Mouse (Mus musculus) forelimb bud, embryonic 11.5 days (tissue): ENCODE measurements around the gene Sh3pxd2a.

Experiments used
- DNase-seq: peaks from one replicate; pipeline ENCODE4 v3.0.0-alpha.2; 2012; ENCODE audit warnings: low read depth, low spot score

Sh3pxd2a gene

DNA sequence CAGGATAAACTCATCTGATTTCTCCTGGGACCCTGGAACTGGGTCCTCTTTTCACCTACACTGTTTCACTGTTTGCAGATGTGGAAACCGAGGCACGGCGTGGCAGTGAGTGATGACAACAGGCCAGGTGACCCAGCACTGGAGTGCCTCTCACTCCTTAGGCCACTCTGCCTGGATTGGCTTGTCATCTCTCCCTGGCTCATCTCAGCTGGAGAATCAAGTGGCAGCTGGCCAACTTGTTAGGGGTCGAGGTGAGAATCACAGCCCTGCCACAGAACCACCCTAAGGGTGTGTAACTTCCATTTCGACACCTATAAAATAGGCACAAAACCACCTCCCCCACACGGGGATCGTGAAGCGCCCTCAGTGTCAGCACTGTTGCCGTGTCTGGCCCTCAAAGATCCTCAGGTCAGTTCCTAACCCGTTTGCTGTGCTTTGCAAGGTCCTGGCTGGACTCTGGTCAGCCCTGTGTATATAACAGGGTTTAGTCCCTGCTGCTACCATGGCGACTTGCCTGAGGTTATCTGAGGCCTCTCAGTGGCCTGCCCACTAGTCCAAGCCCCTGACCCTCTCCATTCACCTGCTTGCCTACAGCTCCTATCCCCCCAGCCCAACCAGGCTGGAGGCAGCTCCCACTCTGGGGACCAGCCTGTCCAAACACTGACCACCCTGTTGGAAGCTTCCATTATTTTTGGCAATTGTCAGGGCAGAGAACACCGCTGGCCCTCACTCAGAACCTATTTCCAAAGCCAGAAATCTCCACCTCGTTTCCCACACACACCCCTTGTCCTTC, 6.3 kb downstream of the Sh3pxd2a start:
- DNase-seq: no peak

DNA sequence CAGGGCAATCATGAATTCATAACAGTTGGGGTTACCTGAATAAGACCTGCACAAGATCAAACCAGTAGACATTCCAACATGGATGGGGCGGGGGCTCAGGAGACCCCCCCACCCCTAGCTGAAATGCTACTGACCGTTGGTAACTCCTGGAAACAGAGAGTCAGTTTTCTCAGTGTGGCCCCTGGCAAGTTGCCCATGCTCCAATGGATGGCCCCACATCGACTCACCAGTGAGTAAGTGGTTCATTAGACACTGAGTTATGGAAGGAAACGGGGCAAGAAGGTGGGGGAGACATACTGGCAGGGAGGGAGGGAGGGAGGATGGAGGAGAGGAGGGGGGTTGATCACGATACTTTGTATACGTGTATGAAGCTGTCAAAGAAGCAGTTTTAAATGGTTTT, 8.2 kb downstream of the Sh3pxd2a start:
- DNase-seq: no peak

GRCm38 (mm10) chr19:47455001-47455755, 9.0 kb downstream of the Sh3pxd2a start:
- DNase-seq: no peak

DNA sequence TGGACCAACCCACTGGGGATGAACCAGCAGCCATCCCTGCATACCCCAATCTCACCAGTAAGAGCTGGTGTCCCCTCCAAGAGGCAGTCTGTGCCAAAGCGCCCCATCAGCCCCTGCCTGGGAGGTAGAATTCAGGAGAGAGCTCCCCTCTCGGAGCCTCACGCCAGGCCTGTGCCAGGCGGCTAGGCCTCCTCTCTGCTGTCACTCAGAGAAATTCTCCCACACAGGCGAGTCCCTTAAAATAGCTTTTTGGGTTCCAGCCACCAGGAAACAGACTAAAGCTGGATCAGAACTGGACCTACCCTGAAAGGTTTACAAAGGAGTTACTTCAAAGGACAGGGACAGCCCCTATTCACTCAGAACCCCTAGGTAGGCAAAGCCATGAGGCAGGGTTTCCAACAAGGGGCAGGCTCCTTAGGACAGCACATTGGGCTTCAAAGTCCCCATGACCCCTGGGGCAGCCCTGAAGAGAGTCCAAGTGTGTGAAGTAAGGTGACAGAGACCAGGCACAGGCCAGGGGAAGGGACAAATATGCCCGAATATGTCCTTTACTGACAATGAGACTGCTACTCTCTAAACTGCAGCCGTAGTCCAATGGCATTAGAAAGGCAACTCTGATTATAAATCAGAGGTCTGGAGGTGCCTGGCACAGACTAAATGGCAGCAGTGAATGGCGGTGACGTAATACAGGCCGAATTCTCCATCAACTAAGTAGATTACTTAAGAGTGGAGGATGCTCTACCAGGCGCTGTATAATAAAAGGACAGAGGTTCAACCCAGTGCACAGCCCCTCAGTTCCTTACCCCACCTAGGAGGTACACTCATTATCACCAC, 9.8 kb downstream of the Sh3pxd2a start:
- DNase-seq: no peak

DNA sequence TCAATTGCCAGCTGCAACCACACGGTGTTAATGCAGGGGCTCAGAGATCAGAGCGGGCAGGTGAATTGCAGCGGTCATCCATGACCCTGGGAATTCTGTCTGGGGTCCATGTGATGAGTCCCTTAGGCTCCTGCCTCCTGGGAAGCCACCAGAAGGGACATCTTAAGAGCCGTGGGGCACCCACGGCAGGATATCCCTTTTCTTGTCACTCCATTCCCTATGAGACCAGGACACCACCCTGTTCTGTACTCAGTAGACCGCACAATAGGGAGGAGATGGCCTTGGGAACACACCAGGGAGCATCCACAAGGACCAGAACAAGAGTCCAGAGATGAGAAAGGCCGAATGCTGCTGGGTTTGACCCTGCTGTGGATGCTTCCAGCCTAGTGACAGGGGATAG, 10.8 kb downstream of the Sh3pxd2a start:
- DNase-seq: no peak

DNA sequence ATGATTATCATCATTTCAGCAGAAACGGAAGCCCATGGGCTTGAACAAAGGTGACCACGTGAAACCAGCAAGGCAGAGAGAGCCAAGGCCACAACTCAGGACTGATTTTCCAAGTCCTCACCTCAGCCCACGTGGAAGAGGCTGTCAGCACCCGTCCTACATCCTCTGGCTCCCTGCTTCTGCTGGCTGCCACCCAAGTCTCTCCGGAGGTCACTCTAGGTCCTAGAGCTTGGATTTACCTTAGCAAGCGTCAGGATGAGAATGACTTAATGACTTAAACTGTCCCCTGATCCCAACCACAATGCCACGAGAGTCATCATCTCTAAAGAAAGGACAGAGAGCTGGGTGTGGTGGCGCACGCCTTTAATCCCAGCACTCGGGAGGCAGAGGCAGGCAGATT, 11.5 kb downstream of the Sh3pxd2a start:
- no peak for DNase-seq

GRCm38 (mm10) chr19:47452211-47452610, 12.0 kb downstream of the Sh3pxd2a start:
- no peak for DNase-seq

GRCm38 (mm10) chr19:47451476-47452113, 12.6 kb downstream of the Sh3pxd2a start:
- DNase-seq: no peak

- no peak for DNase-seq
Measured at GRCm38 (mm10) chr19:47450261-47451137, 13.7 kb downstream of the Sh3pxd2a start.

DNA sequence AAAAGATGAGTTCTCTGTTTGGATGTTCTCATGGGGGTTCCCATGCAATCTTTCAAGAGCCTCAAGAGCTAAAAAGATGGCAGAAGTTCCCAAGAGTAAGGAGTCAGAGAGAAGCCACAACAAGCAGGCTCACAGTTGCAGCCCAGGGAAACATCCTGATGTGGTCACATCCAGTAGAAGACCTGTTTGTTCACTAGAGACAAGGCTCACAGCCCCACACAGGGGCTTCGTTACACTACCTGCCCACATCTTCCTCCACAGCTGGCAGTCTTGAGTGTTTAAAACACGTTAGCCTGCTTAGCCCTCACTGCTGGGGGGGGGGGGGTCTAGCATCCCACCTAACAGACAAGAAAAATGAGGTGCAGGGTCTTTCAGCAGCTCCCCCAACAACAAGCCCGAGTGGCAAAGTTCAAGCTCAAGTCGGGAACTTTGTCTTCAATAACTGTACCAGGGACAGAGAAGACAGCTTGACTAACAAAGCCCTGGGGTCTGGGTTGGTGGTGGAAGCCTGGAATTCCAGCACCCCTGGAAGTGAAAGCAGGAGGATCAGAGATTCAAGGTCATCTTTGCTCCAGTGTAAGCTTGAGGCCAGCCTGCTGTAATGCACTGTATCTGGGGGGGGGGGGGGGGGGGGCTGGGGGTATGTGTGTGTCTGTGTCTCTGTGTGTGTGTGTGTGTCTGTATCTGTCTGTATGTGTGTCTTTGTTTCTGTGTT, 14.5 kb downstream of the Sh3pxd2a start:
- no peak for DNase-seq

- no peak for DNase-seq
Measured at GRCm38 (mm10) chr19:47448618-47449151, 15.5 kb downstream of the Sh3pxd2a start.

DNA sequence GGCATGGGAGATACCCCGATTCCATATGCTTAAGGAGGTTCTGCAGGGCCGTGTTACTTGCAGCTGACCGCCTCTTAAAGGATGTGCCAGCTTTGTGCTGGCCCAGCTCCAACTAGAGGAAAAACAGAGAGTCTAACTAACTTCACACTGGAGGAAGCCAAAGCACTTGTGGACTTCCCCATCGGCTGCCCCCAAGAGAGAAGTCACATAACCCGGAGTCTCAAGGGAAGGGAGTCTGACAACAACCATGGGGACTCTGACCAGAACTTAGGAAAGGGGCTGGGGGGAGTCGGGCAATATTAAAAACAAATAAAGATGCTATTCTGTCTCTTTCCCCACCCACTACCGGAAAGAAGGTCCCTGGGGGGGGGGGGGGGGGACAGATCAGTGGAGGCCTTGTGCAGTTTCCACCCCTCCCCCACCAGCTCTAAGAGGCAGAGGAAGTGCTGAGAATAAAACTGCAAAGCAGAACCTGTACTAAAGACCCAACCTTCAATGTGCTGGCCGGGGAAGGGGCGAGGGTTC, 17.3 kb downstream of the Sh3pxd2a start:
- DNase-seq: no peak

GRCm38 (mm10) chr19:47446130-47446529, 18.1 kb downstream of the Sh3pxd2a start:
- no peak for DNase-seq

DNA sequence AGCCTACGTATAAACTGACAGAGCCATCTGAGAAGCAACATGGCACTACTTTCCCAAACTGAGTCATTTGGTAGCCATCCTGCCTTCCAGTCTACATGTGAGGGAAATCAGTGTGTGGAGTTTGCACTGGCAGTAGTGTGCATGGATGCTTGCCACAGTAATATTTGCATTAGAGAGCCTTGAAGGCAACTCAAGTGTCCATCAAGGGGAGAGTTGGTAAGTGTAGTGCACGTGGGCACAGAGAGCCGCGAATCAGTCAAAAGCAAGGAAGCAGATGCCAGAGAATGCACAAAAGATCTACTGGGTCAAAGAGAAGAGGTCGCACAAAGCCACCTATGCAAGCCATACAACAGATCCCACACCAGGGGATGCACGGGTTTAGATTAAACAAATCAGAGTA, 18.5 kb downstream of the Sh3pxd2a start:
- DNase-seq: no peak

GRCm38 (mm10) chr19:47444488-47444887, 19.7 kb downstream of the Sh3pxd2a start:
- DNase-seq: no peak

DNA sequence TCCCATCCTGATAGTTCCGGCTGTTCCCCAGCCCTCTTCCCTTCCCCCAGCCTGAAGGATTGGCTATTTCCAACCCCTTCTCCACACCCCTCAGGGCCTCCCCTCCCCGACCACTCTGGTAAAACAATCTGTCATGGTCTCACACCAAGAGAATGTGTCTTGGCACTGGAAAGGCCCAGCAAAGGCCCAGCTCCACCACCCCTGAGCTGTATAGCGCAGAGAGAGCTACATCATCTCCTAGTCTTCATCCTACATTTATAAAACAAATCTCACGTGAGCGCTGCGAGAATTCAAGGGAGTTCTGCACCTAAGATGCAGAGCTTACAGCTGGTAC, 21.9 kb downstream of the Sh3pxd2a start:
- no peak for DNase-seq

GRCm38 (mm10) chr19:47441541-47442293, 22.5 kb downstream of the Sh3pxd2a start:
- no peak for DNase-seq

- DNase-seq: no peak
Measured at GRCm38 (mm10) chr19:47440967-47441366, 23.2 kb downstream of the Sh3pxd2a start.

GRCm38 (mm10) chr19:47440435-47440803, 23.8 kb downstream of the Sh3pxd2a start:
- DNase-seq: no peak
